23 mouse cellular contexts compared by ENCODE assay signal in genomic region chr4:43696561-43696960, GRCm38 (mm10). TPM values are rescaled to one million over a fixed set of nuclear protein-coding genes. Genes with fewer than 3 reads are reported as not detected.
A peak's percentile ranks its signal among the peaks of the same experiment; 100 is the strongest.
DNase-seq lines count a peak whose midpoint lies in the region; ATAC-seq and TF ChIP-seq lines count a peak whose summit lies in the region.
"Had no signal": no experiment of that assay in that cellular context is flagged by ENCODE, and none has a peak within 500 bp of the region (broad histone marks: within the 10 kb centered on the region; RNA-seq: fewer than 3 reads in every experiment).

No protein-coding gene starts in this region.

- H3K27me3 ChIP-seq in forebrain, embryonic 15.5 days: no peaks in the 10 kb centered on the region
- no peaks in the 10 kb centered on the region for H3K27me3 ChIP-seq in forebrain, embryonic 10.5 days (ENCODE audit: poor library complexity, severe bottlenecking)
- H3K27me3 ChIP-seq: embryonic facial prominence, embryonic 12.5 days; heart, embryonic 13.5 days; intestine, embryonic 15.5 days; kidney, embryonic 15.5 days; neural tube, embryonic 12.5 days had no signal

- H3K9ac ChIP-seq in forebrain, embryonic 15.5 days (replicated peaks): no peak overlapping the region
- H3K9ac ChIP-seq: embryonic facial prominence, embryonic 12.5 days; heart, embryonic 13.5 days; intestine, embryonic 15.5 days; kidney, embryonic 15.5 days; liver, embryonic 13.5 days; neural tube, embryonic 12.5 days had no signal

- no peaks in the 10 kb centered on the region for H3K36me3 ChIP-seq in forebrain, embryonic 15.5 days
- H3K36me3 ChIP-seq in forebrain, embryonic 10.5 days (replicated peaks): no peaks in the 10 kb centered on the region
- H3K36me3 ChIP-seq: embryonic facial prominence, embryonic 12.5 days; heart, embryonic 13.5 days; intestine, embryonic 15.5 days; kidney, embryonic 15.5 days; limb, embryonic 10.5 days; liver, embryonic 13.5 days; neural tube, embryonic 12.5 days had no signal

- no peaks in the 10 kb centered on the region for H3K4me1 ChIP-seq in forebrain, embryonic 15.5 days
- peaks cover 4% of the 10 kb centered on the region for H3K4me1 ChIP-seq in forebrain, embryonic 10.5 days
- H3K4me1 ChIP-seq: embryonic facial prominence, embryonic 12.5 days; kidney, embryonic 15.5 days; neural tube, embryonic 12.5 days had no signal

- no peak for DNase-seq in forebrain, embryonic 10.5 days (ENCODE audit: extremely low spot score, low spot score)
- DNase-seq in 3T3-L1 (ENCODE audit: low read depth, low spot score): peak; percentile 50
- DNase-seq in cerebellum, postnatal 10 days: peak; percentile 82 to 88
- no peak for DNase-seq in layer of hippocampus, postnatal 14 days (ENCODE audit: low spot score in 2 of 2)
- no peak for DNase-seq in layer of hippocampus, adult 2 months (ENCODE audit: low spot score in 2 of 2)
- no peak for DNase-seq in natural killer cell, adult 2 months (ENCODE audit: low spot score in 2 of 2)
- DNase-seq: gastrocnemius, adult 2 months; liver, embryonic 13.5 days; thymus, postnatal 14 days had no signal

- no peak overlapping the region for H3K4me2 ChIP-seq in forebrain, embryonic 15.5 days (replicated peaks)
- H3K4me2 ChIP-seq: embryonic facial prominence, embryonic 12.5 days; heart, embryonic 13.5 days; intestine, embryonic 15.5 days; kidney, embryonic 15.5 days; liver, embryonic 13.5 days; neural tube, embryonic 12.5 days had no signal

- no peak for TF ChIP-seq CTCF in layer of hippocampus, adult 2 months (conservative IDR thresholded peaks at IDR 0.05)

- H3K9me3 ChIP-seq in forebrain, embryonic 15.5 days: no peaks in the 10 kb centered on the region
- no peaks in the 10 kb centered on the region for H3K9me3 ChIP-seq in forebrain, embryonic 10.5 days
- H3K9me3 ChIP-seq: embryonic facial prominence, embryonic 12.5 days; heart, embryonic 13.5 days; intestine, embryonic 15.5 days; kidney, embryonic 15.5 days; limb, embryonic 10.5 days; liver, embryonic 13.5 days; neural tube, embryonic 12.5 days had no signal

- ATAC-seq in forebrain, embryonic 15.5 days (replicated peaks): 0 out of 2 replicates have a peak, but pooled peaks have one; percentile 32
- peak; percentile 65 for ATAC-seq in cerebellum, adult (ENCODE audit: insufficient number of reproducible peaks, low FRiP score, low TSS enrichment)
- ATAC-seq: intestine, embryonic 15.5 days had no signal

- 71% methylated on average over 13 of the region's 13 CpGs for WGBS in forebrain, embryonic 15.5 days
- 95% methylated on average over 13 of the region's 13 CpGs for WGBS in forebrain, embryonic 10.5 days

- H3K4me3 ChIP-seq in forebrain, embryonic 15.5 days: no peak overlapping the region
- H3K4me3 ChIP-seq in forebrain, embryonic 10.5 days: no peak overlapping the region
- H3K4me3 ChIP-seq in layer of hippocampus, adult 2 months: no peak overlapping the region
- H3K4me3 ChIP-seq: embryonic facial prominence, embryonic 12.5 days; gastrocnemius, adult 2 months; heart, embryonic 13.5 days; intestine, embryonic 15.5 days; kidney, embryonic 15.5 days; limb, embryonic 10.5 days; liver, embryonic 13.5 days; neural tube, embryonic 12.5 days had no signal

- H3K27ac ChIP-seq in forebrain, embryonic 15.5 days (replicated peaks): no peak overlapping the region
- no peak overlapping the region for H3K27ac ChIP-seq in forebrain, embryonic 10.5 days
- no peak overlapping the region for H3K27ac ChIP-seq in layer of hippocampus, adult 2 months
- H3K27ac ChIP-seq: embryonic facial prominence, embryonic 12.5 days; gastrocnemius, adult 2 months; intestine, embryonic 15.5 days; kidney, embryonic 15.5 days; limb, embryonic 10.5 days; liver, embryonic 13.5 days; neural tube, embryonic 12.5 days had no signal

RNA-seq across cellular contexts. Expression of gene Olfr70, which starts 4.0 kb away (rescaled TPM):
- not detected in 2 replicates for polyA plus RNA-seq in forebrain, embryonic 15.5 days (2015; fragmentation: Nextera tagmentation; extraction: Ambion mirVana)
- polyA plus RNA-seq in forebrain, embryonic 10.5 days (2016; fragmentation: Nextera tagmentation; extraction: Ambion mirVana): not detected in 2 replicates
- not detected for total RNA-seq in layer of hippocampus, postnatal 14 days (2021)
- total RNA-seq in layer of hippocampus, adult 2 months (2021): not detected
- total RNA-seq: gastrocnemius, adult 2 months; granulocyte monocyte progenitor cell, adult 5-6 weeks; megakaryocyte progenitor cell, adult 5-6 weeks had no signal
- polyA plus RNA-seq: cortical plate, adult 2 months; embryonic facial prominence, embryonic 12.5 days; heart, embryonic 13.5 days; hindbrain, embryonic 11.5 days; intestine, embryonic 15.5 days; kidney, embryonic 15.5 days; large intestine, adult 2 months; limb, embryonic 10.5 days; liver, embryonic 13.5 days; lung, embryonic 16.5 days; neural tube, embryonic 12.5 days had no signal

RNA-seq across cellular contexts. Expression of gene Olfr71, which starts 13.5 kb away (rescaled TPM):
- polyA plus RNA-seq in forebrain, embryonic 15.5 days (2015; fragmentation: Nextera tagmentation; extraction: Ambion mirVana): not detected in 2 replicates
- polyA plus RNA-seq in forebrain, embryonic 10.5 days (2016; fragmentation: Nextera tagmentation; extraction: Ambion mirVana): not detected in 2 replicates
- total RNA-seq in layer of hippocampus, postnatal 14 days (2021): not detected
- total RNA-seq in layer of hippocampus, adult 2 months (2021): not detected
- total RNA-seq: gastrocnemius, adult 2 months; granulocyte monocyte progenitor cell, adult 5-6 weeks; megakaryocyte progenitor cell, adult 5-6 weeks had no signal
- polyA plus RNA-seq: cortical plate, adult 2 months; heart, embryonic 13.5 days; hindbrain, embryonic 11.5 days; intestine, embryonic 15.5 days; kidney, embryonic 15.5 days; large intestine, adult 2 months; limb, embryonic 10.5 days; liver, embryonic 13.5 days; neural tube, embryonic 12.5 days had no signal

RNA-seq across cellular contexts. Expression of gene Fam221b, which starts 27.6 kb away (rescaled TPM):
- polyA plus RNA-seq in forebrain, embryonic 15.5 days (2015; fragmentation: Nextera tagmentation; extraction: Ambion mirVana): 1.6 and 1.7 TPM in 2 replicates
- polyA plus RNA-seq in forebrain, embryonic 10.5 days (2016; fragmentation: Nextera tagmentation; extraction: Ambion mirVana): 1.6 and 1.7 TPM in 2 replicates
- total RNA-seq in layer of hippocampus, postnatal 14 days (2021): 1 to 10 TPM; 1.2 TPM
- total RNA-seq in layer of hippocampus, adult 2 months (2021): 1 to 10 TPM; 1.4 to 1.5 TPM

RNA-seq across cellular contexts. Expression of gene Tmem8b, which starts 27.8 kb away (rescaled TPM):
- polyA plus RNA-seq in forebrain, embryonic 15.5 days (2015; fragmentation: Nextera tagmentation; extraction: Ambion mirVana): 16.2 TPM in 2 replicates
- polyA plus RNA-seq in forebrain, embryonic 10.5 days (2016; fragmentation: Nextera tagmentation; extraction: Ambion mirVana): 4.2 and 4.3 TPM in 2 replicates
- 10 to 100 TPM; 55.8 to 57.6 TPM for total RNA-seq in layer of hippocampus, postnatal 14 days (2021)
- total RNA-seq in layer of hippocampus, adult 2 months (2021): 10 to 100 TPM; 74.8 to 75.5 TPM

RNA-seq across cellular contexts. Expression of gene Hrct1, which starts 30.4 kb away (rescaled TPM):
- 0.19 and 0.42 TPM in 2 replicates for polyA plus RNA-seq in forebrain, embryonic 15.5 days (2015; fragmentation: Nextera tagmentation; extraction: Ambion mirVana)
- 0.16 and 0.31 TPM in 2 replicates for polyA plus RNA-seq in forebrain, embryonic 10.5 days (2016; fragmentation: Nextera tagmentation; extraction: Ambion mirVana)
- 1 to 10 TPM in 1 of 2 experiments, under 1 TPM in 1; 0.52 to 1.5 TPM for total RNA-seq in layer of hippocampus, postnatal 14 days (2021)
- total RNA-seq in layer of hippocampus, adult 2 months (2021): 1 to 10 TPM in 1 of 2 experiments, under 1 TPM in 1; 0.39 to 1.2 TPM
- total RNA-seq: granulocyte monocyte progenitor cell, adult 5-6 weeks; megakaryocyte progenitor cell, adult 5-6 weeks had no signal

Comparison
In these comparisons a context has a peak if more than half of its experiments do, and no peak if none do; other contexts are left out.
1. DNase-seq: peak in 3T3-L1 (single experiment) and cerebellum, postnatal 10 days (2 of 2); none in forebrain, embryonic 10.5 days (single experiment), layer of hippocampus, postnatal 14 days (0 of 2), layer of hippocampus, adult 2 months (0 of 2) and natural killer cell, adult 2 months (0 of 2).